Mouse (Mus musculus) urinary bladder, postnatal 0 days (tissue): Measurements from ENCODE around the gene Psmc2. TPM values are rescaled to one million over a fixed set of nuclear protein-coding genes. Genes with fewer than 3 reads are reported as not detected.

Source experiments
- polyA plus RNA-seq: library from polyadenylated mRNA; unstranded; fragments of >200 nt; fragmentation: Nextera tagmentation; extraction: Ambion mirVana; gene quantifications from 2 replicates; pipeline ENCODE4 v1.2.1, GENCODE M21; 2015

The Psmc2 gene
- polyA plus RNA-seq = 133 and 134 TPM in 2 replicates

GRCm38 (mm10) chr5:21785053-21785452, at the start of gene Psmc2, which contains the start of gene Dnajc2:
Gene Psmc2 (plus strand): TSS chr5:21785283.
Gene Dnajc2 (minus strand): TSS chr5:21785251.

DNA sequence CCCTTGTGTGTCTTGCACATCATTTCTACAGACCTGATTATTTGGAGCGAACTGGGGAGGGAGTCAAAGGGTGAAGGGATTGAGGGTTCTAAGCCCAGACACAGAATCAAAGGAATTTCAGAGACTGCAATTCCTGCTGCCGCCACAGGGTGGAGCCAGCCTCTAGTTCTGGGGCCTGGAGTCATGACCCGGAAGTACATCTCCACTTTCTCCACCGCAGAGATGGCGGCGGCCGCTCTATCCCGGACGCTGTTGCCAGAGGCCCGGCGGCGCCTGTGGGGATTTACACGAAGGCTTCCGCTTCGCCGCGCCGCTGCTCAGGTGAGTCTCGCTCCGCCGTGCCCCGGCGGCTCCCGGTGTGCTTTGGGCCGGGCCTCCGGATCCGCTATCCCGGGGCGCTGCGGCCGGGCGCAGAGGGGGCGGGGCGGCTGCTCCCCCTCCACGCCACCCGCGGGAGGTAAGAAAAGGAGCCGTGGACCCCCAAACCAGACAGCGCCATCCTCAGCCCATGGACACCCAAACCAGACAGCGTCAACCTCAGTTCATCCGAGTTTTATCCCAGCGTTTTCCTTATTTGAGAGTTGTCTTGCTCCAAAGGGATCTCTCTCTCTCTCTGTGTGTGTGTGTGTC, 48.0 kb upstream of the Psmc2 start, which contains the start of gene Pmpcb:
TSS of gene Pmpcb (plus strand) at position 186 of the 630 bp plus-strand sequence.

Other genes starting within 250 kb of the Psmc2 start
- gene Lrrc17, start 241.7 kb upstream of the Psmc2 start, polyA plus RNA-seq = 18.0 and 21.3 TPM in 2 replicates
- 0.25 and 0.36 TPM in 2 replicates for gene Fbxl13, start 139.6 kb upstream of the Psmc2 start, polyA plus RNA-seq
- 11.4 and 13.4 TPM in 2 replicates for gene Armc10, start 139.5 kb upstream of the Psmc2 start, polyA plus RNA-seq
- 1.0 and 1.3 TPM in 2 replicates for gene Napepld, start 83.9 kb upstream of the Psmc2 start, polyA plus RNA-seq
- 63.7 and 66.6 TPM in 2 replicates for gene Pmpcb, start 48.1 kb upstream of the Psmc2 start, polyA plus RNA-seq
- 33.0 and 36.5 TPM in 2 replicates for gene Dnajc2, start within 50 bp of the Psmc2 start, polyA plus RNA-seq
- gene Slc26a5, start 80.3 kb downstream of the Psmc2 start, polyA plus RNA-seq = 0.05 and 0.10 TPM in 2 replicates